Mouse (Mus musculus) gastrocnemius, postnatal 36 days (tissue): ENCODE results near the gene Hlf. TPM values are rescaled to one million over a fixed set of nuclear protein-coding genes. Genes with fewer than 3 reads are reported as not detected.

Source experiments
- DNase-seq, 2 experiments: peaks; one replicate each; pipeline ENCODE4 v3.0.0; 2022
- intact Hi-C: fragments of 180-260 bp; cut with DNase I; formaldehyde crosslinking; loops from one replicate; pipeline ENCODE4 v1.15.1; 2025
- total RNA-seq, 2 experiments: library from RNA; stranded (reverse); gene quantifications; 2 replicates each; pipeline ENCODE4 v1.2.3; 2021

The Hlf gene
- total RNA-seq, 2 experiments from 2014 or later, result 6.7 to 7.4 TPM

- no peak for DNase-seq
- intact Hi-C loops, result no loop called here
These were observed 14.3 kb downstream of the Hlf start for GRCm38 (mm10) chr11:90376436-90376835.

DNA sequence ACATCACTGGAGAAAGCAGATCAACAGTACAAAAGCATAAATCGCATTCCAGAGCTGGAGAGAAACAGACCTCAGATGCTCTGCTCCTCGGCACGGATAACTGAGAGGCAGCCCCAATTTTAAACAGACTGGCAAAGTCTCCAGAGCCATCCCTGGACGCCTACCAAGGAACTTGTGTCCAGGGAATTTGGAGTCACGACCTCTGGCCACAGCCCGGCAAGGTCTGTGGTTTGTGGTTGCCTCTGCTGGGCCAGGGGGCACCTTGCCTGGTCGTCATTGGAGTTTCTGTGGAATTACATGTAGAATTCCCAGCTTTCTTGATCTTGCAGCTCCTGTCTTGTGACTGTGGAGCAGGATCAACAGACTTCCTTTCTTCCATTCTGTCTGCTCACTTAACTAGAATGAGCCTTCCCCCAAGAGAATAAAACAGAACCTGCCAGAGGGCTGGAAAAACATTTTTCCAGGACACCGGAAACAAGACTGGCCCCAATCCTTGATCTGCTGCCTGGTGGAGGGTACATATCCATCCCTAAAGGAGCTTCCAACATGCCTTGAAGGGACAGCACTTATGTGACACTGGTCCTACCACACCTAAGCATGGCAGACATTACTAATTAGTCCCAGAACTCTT, 19.1 kb downstream of the Hlf start:
- no peak for DNase-seq
- intact Hi-C loops, result no loop called here

- DNase-seq, result no peak
- intact Hi-C loops, result no loop called here
These were observed 19.9 kb downstream of the Hlf start for GRCm38 (mm10) chr11:90370789-90371291.

- intact Hi-C loops, result no loop called here
- no peak for DNase-seq
These were observed 20.3 kb downstream of the Hlf start for GRCm38 (mm10) chr11:90370367-90370766.

GRCm38 (mm10) chr11:90369605-90370004, 21.1 kb downstream of the Hlf start:
- intact Hi-C loops, result no loop called here
- DNase-seq, result peak; percentile 77 to 91

DNA sequence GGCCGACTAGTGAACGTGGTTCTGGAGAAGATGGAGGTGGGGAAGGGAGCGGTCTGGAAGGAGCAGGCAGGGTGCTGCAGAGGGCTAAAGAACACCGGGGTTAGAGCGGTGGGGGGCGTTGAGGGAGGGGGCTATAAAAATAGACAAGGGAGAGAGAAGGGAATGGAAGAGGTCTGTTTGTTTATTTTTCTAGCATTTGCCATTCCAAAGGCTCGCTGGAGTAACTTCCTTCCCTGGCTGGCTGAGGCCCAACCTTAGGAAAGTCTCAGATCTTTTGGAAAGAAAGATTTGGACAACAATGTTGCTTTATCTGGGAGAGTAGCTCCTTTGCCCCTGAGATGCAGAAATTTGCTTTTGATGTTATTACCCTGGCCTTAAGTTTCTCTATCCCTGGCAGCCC, 21.6 kb downstream of the Hlf start:
- intact Hi-C loops, result no loop called here
- DNase-seq, result no peak

GRCm38 (mm10) chr11:90367894-90368860, 22.5 kb downstream of the Hlf start:
- intact Hi-C loops, result no loop called here
- DNase-seq, result no peak

DNA sequence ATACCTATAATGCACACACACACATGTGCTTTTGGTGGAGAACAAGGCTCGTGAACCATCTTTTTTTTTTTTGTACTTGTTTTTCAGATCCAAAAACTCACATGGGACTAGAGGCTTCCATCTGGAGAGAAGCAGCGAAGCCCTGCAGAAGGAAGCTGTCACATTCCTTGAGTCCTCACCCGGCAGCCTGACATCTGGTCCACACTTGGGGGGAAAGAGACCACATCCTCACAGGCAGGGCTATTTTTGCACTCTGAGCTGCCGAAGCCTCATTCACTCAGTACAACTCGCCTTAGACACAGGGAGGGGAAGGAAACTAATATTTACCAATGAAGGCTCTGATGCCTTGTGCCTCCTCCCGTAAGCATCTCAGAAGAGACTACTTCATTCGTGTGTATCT, 25.8 kb downstream of the Hlf start:
- no peak for DNase-seq
- intact Hi-C loops, result no loop called here

DNA sequence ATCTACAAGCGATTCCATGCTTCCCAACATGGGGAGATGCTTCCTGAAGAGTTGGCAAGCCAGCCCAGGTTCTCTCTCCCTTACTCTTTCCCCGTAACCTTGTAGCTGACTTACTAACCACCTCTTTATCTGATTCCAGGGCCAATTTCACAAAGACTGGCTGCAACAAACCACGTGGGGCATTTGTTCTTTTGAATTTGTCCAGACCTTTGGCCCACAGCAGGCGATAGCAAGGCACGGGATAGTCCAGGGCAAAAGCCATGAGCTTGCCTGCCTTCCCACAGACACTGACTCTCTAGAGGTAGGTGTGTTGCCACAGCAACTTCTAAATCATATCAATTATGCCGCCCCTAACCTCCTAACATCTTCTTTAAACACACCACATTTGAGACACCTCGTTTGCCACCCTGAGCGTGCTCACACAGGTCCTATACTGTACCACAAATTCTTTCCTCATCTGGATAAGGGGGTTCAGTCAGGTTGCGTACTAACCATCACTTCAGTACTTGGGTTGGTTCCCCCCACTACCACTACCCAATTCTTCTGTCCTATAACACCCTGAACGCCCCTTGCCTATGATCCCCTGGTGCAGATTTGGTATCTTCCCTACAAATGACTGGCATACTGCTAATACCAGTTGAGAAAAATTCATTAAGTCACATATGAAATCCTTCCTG, 26.7 kb downstream of the Hlf start:
- intact Hi-C loops, result no loop called here
- no peak for DNase-seq

- DNase-seq, result no peak
- intact Hi-C loops, result no loop called here
These were observed 27.3 kb downstream of the Hlf start for GRCm38 (mm10) chr11:90363406-90363805.

DNA sequence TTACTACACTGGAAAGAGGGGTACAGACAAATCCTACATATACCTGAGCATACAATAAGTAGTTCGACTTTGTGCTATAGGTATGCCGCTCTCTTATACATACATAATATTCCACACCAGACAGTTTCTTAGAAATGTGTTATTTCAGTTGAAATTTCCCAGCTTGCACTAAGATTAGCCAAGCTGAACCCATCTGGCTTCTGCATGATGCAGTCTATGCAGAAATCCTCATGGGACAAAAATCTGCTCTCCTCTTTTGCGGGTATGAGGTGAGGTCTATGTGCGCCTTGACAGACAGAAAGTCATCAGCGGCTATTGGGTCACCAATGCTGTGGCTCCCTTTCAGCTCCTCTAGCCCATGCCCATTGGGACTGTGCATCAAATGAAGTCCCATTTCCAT, 30.2 kb downstream of the Hlf start:
- DNase-seq, result no peak
- intact Hi-C loops, result no loop called here

- no peak for DNase-seq
- intact Hi-C loops, result no loop called here
These were observed 32.6 kb downstream of the Hlf start for GRCm38 (mm10) chr11:90358063-90358462.

GRCm38 (mm10) chr11:90357371-90357770, 33.3 kb downstream of the Hlf start:
- intact Hi-C loops, result no loop called here

DNA sequence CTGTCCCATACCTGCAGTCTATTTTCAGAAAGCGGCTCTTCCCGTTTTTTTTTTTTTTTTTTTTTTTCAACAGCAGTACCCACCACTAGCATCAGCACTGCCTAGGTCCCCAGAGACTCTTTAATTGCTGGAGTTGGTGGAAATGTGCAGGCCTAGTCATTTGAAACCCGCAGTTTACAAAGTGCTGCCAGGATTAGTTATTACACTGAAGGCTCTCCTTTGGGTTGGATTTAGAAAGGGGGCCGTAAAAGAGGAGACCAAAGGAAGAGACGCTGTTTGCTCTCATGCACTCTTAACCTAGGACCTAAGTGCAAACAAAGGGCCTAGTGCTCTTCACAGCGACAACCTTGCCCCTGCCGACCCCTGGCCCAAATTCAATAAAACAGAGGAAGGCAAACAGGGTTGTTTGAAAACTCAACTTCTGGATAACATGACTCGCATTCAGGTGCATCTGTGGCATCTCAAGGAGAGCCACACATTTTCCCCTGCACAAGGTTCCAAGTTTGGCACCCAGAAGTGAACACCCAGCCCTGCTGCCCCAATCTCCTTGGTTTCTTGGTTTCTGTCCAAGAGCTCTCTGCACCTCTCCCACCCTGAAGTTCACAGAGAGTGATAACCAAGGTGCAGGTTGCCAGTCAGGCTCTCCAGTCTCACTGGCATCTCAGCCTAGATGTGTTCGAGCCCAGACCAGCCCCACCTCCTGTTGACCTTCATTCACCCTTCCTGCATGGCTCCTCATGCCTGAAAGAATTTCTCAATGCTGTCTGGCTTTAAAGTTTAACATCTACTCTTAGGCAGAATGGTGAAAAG, 34.0 kb downstream of the Hlf start:
- intact Hi-C loops, result no loop called here
- DNase-seq, result no peak

More at GRCm38 (mm10) chr11:90357371-90357770, 33.3 kb downstream of the Hlf start:
- DNase-seq, result no peak

DNA sequence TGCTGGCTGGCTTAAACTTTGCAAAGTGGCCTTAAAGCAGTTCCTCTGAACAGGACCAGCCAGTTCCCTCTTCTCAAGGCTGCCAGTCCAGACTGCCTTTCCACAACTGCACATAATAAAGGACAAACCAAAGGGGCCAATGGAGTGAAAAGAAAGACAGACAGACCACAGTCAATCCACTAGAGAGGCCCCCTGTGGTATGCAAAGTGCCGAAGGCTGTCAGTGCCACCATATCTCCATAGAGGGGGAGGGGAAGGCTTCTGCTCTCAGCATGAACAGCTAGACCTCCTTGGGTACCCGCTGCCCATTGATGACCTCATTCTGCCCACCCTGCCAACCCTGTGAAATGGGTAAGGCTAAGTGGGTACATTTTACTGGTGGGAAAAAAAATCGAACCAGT, 34.7 kb downstream of the Hlf start:
- intact Hi-C loops, result no loop called here
- no peak for DNase-seq

- intact Hi-C loops, result no loop called here
- peak; percentile 78 to 84 for DNase-seq
These were observed 35.4 kb downstream of the Hlf start for GRCm38 (mm10) chr11:90355270-90355681.

GRCm38 (mm10) chr11:90352696-90353095, 38.0 kb downstream of the Hlf start:
- DNase-seq, result no peak
- intact Hi-C loops, result no loop called here

- intact Hi-C loops, result no loop called here
- no peak for DNase-seq
These were observed 40.6 kb downstream of the Hlf start for GRCm38 (mm10) chr11:90350153-90350512.

GRCm38 (mm10) chr11:90349486-90350152, 41.1 kb downstream of the Hlf start:
- intact Hi-C loops, result no loop called here
- DNase-seq, result no peak
